Mouse (Mus musculus): ENCODE measurements around the gene Cdc20b. TPM values are rescaled to one million over a fixed set of nuclear protein-coding genes. Genes with fewer than 3 reads are reported as not detected.
A peak's percentile ranks its signal among the peaks of the same experiment; 100 is the strongest.

The Cdc20b gene
- not detected in 2 replicates for polyA plus RNA-seq (2012; ENCODE audit: insufficient read depth, insufficient read length, low replicate concordance, missing spikeins)

DNA sequence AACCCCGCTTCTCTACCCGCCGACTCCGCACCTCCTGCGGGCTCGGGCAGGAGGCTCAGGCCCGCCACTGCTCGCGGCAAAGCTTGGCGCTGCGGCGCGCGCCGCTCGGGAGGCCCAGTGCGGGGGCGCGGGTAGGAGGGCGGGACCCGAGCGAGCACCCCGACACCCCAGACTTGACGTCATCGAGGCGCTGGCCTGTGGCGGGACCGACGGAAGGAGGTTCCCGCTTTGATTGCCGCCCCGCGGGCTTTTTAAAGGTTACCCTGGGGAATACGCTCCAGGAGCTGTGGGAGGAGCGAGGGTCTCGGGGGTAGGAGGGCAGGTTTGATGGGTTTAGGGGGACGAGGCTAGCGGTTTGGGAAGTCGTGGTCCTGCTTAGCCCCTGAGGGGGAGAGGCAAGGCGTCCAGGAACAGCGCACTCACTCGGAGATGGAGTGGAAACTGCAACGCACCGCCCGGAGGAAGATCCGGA is at the start of gene Cdc20b:
Cdc20b (plus strand) TSS at position 162 of the 472 bp plus-strand sequence.
- Histone ChIP-seq H3K4me1 (ENCODE audit: control insufficient read depth, insufficient read depth, low read length) (peaks cover 18% of the 10 kb centered on the region), H3K27ac (ENCODE audit: insufficient read depth, low read depth, low read length) (no peak within 1 kb of the TSS), H3K4me3 (ENCODE audit: insufficient read depth, low read depth, low read length) (peak within 1 kb of the TSS; percentile 44)
- under 1% methylated on average over 46 of the region's 46 CpGs for WGBS
- TF ChIP-seq POLR2A (IDR thresholded peaks at IDR 0.05; ENCODE audit: insufficient read depth, low read depth, low read length): no peak

GRCm38 (mm10) chr13:112985605-112986450 is 49.1 kb upstream of the Cdc20b start:
- no peak for TF ChIP-seq POLR2A (IDR thresholded peaks at IDR 0.05; ENCODE audit: insufficient read depth, low read depth, low read length)
- TF ChIP-seq CTCF (IDR thresholded peaks at IDR 0.05; ENCODE audit: insufficient read depth, low read depth, low read length): no peak
- Histone ChIP-seq H3K27ac (ENCODE audit: insufficient read depth, low read depth, low read length) (no peak overlapping the region), H3K4me3 (ENCODE audit: insufficient read depth, low read depth, low read length) (no peak overlapping the region), H3K4me1 (ENCODE audit: control insufficient read depth, insufficient read depth, low read length) (peaks cover 20% of the 10 kb centered on the region)
- WGBS: 49% methylated on average over 18 of the region's 18 CpGs

DNA sequence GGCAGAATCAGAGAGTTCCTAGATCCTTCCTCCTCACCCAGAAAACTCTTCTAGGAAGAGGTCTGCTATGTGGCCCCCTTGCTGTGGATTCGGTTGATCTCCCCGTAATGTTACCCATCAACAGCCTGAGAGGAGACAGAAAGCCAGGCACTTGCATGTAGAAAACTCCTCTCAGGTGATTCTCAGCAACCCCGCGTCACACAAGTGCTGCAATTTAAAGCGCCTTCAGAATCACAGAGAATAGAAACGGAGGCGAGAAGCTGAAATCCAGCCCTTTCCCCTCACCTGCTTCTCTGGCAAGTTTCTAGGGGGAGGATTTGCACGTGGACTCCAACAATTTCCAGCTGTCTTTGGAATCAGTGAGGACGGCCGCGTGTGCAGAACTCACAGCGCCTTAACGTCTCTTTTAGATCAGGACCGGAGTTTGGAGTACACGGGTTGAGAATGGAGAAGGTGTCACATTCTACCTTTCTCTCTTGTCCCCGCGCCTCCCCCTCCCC is 48.4 kb upstream of the Cdc20b start:
- 11% methylated on average over 17 of the region's 17 CpGs for WGBS
- Histone ChIP-seq H3K4me3 (ENCODE audit: insufficient read depth, low read depth, low read length) (no peak overlapping the region), H3K27ac (ENCODE audit: insufficient read depth, low read depth, low read length) (no peak overlapping the region), H3K4me1 (ENCODE audit: control insufficient read depth, insufficient read depth, low read length) (peaks cover 20% of the 10 kb centered on the region)
- TF ChIP-seq CTCF (IDR thresholded peaks at IDR 0.05; ENCODE audit: insufficient read depth, low read depth, low read length) (no peak), POLR2A (IDR thresholded peaks at IDR 0.05; ENCODE audit: insufficient read depth, low read depth, low read length) (no peak)

GRCm38 (mm10) chr13:112987532-112987943 is 47.4 kb upstream of the Cdc20b start, which contains the start of gene Ccno:
Gene Ccno, plus strand, starts transcription at chr13:112987802.
- Histone ChIP-seq H3K27ac (ENCODE audit: insufficient read depth, low read depth, low read length) (0 out of 2 replicates have a peak within 1 kb of the TSS, but pooled peaks have one; percentile 3), H3K4me1 (ENCODE audit: control insufficient read depth, insufficient read depth, low read length) (peaks cover 20% of the 10 kb centered on the region), H3K4me3 (ENCODE audit: insufficient read depth, low read depth, low read length) (peak within 1 kb of the TSS; percentile 59)
- TF ChIP-seq POLR2A (IDR thresholded peaks at IDR 0.05; ENCODE audit: insufficient read depth, low read depth, low read length) (peak; percentile 87), CTCF (IDR thresholded peaks at IDR 0.05; ENCODE audit: insufficient read depth, low read depth, low read length) (no peak)
- under 1% methylated on average over 47 of the region's 47 CpGs for WGBS

- TF ChIP-seq CTCF (IDR thresholded peaks at IDR 0.05; ENCODE audit: insufficient read depth, low read depth, low read length) (0 out of 2 replicates have a peak, but pooled peaks have one; percentile 23), POLR2A (IDR thresholded peaks at IDR 0.05; ENCODE audit: insufficient read depth, low read depth, low read length) (no peak)
- WGBS: under 1% methylated on average over 39 of the region's 39 CpGs
- Histone ChIP-seq H3K27ac (ENCODE audit: insufficient read depth, low read depth, low read length) (0 out of 2 replicates have a peak overlapping the region, but pooled peaks have one; percentile 3), H3K4me1 (ENCODE audit: control insufficient read depth, insufficient read depth, low read length) (peaks cover 20% of the 10 kb centered on the region), H3K4me3 (ENCODE audit: insufficient read depth, low read depth, low read length) (peak overlapping the region; percentile 59)
Observed at GRCm38 (mm10) chr13:112987991-112988390, 46.9 kb upstream of the Cdc20b start.

GRCm38 (mm10) chr13:112988866-112989265 is 46.0 kb upstream of the Cdc20b start:
- Histone ChIP-seq H3K4me3 (ENCODE audit: insufficient read depth, low read depth, low read length) (peak overlapping the region; percentile 26), H3K27ac (ENCODE audit: insufficient read depth, low read depth, low read length) (no peak overlapping the region), H3K4me1 (ENCODE audit: control insufficient read depth, insufficient read depth, low read length) (peaks cover 26% of the 10 kb centered on the region)
- under 1% methylated on average over 19 of the region's 19 CpGs for WGBS
- no peak for TF ChIP-seq POLR2A (IDR thresholded peaks at IDR 0.05; ENCODE audit: insufficient read depth, low read depth, low read length)
- no peak for TF ChIP-seq CTCF (IDR thresholded peaks at IDR 0.05; ENCODE audit: insufficient read depth, low read depth, low read length)

DNA sequence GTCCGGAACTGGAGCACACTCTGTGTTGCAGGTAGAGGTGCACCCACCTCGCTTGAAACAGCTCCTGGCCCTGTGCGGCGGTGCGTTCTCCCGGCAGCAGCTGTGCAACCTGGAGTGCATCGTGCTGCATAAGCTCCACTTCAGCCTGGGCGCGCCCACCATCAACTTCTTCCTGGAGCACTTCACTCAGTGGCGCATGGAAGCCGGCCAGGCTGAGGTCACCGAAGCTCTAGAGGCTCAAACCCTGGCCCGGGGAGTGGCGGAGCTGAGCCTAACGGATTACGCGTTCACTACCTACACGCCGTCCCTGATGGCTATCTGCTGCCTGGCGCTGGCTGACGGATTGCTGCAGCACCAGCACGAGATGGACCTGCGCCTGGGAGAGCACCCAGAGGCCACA is 45.4 kb upstream of the Cdc20b start:
- H3K27ac ChIP-seq (ENCODE audit: insufficient read depth, low read depth, low read length): no peak overlapping the region
- 13% methylated on average over 23 of the region's 23 CpGs for WGBS
- no peak overlapping the region for H3K4me3 ChIP-seq (ENCODE audit: insufficient read depth, low read depth, low read length)
- H3K4me1 ChIP-seq (ENCODE audit: control insufficient read depth, insufficient read depth, low read length): peaks cover 30% of the 10 kb centered on the region
- TF ChIP-seq POLR2A (IDR thresholded peaks at IDR 0.05; ENCODE audit: insufficient read depth, low read depth, low read length) (no peak), CTCF (IDR thresholded peaks at IDR 0.05; ENCODE audit: insufficient read depth, low read depth, low read length) (no peak)

GRCm38 (mm10) chr13:112990346-112990745 is 44.6 kb upstream of the Cdc20b start:
- 55% methylated on average over 4 of the region's 4 CpGs for WGBS
- TF ChIP-seq POLR2A (IDR thresholded peaks at IDR 0.05; ENCODE audit: insufficient read depth, low read depth, low read length): no peak
- no peak for TF ChIP-seq CTCF (IDR thresholded peaks at IDR 0.05; ENCODE audit: insufficient read depth, low read depth, low read length)
- Histone ChIP-seq H3K4me1 (ENCODE audit: control insufficient read depth, insufficient read depth, low read length) (peaks cover 30% of the 10 kb centered on the region), H3K4me3 (ENCODE audit: insufficient read depth, low read depth, low read length) (no peak overlapping the region), H3K27ac (ENCODE audit: insufficient read depth, low read depth, low read length) (no peak overlapping the region)

Data from olfactory bulb, adult 2 months (tissue).